Mouse (Mus musculus) cerebellum, postnatal 14 days (tissue): ENCODE results near the gene Setx.
"Not testable (repeated sequence)": the region's sequence is repeated elsewhere in the genome, so short reads cannot be mapped to it uniquely, and the experiment has no call there.

ENCODE experiments used
- DNase-seq, 2 experiments: peaks; one replicate each; pipeline ENCODE4 v3.0.0; 2021; ENCODE audit warnings: mixed read lengths in 2 of 2

Gene Setx

DNA sequence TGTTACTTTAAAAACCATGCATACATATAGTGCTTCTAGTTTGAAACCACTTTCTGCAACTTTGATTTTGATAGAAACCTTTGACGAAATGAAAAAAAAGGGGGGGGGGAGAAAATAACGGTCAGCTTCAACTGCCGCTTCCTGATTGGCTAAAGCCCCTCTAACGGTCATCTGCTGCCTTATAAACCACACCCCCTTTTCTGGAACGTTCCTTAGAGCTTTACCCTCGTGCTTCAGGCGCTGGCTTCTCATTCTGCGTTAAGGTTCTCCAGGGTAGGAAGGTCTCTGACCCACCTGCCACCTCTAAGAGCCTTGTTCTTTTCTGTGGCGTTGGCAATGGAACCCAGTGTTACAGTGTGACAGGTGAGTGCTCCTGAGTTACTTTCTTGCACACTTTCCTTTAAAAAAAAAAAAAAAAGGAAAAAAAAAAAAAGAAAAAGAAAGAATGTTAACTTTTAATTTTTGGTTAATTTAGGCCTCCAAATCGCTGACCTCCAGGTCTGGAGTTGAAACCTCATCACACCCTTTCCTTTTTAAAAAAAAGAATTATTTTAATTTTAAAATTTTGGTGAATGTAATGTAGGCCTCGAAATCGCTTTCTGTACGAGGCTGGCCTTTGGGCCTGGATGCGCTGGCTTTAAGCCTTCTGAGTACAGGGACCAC, at the start of gene Setx:
TSS of gene Setx (plus strand) at position 275 of the 663 bp plus-strand sequence.
- peak; percentile 20 to 22 for DNase-seq

DNA sequence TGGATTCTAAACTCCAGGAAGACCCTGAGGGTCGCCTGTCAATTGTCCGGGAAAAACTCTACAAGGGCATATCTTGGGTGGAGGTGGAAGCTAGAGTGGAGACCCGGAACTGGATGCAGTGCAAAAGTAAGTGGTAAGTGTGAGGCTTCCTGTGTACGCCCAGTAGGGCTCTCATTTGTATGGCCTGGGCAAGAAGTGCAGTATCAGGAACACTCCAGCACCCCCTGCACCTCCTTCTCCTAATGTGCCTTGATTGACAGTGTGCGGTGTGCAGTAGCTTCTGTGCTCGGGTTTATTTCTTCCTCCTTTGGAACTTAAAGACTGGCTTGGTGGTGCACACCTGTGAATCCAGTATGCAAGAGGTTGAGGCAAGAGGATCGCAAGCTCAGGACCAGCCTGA, 49.3 kb upstream of the Setx start:
- DNase-seq, result no peak

DNA sequence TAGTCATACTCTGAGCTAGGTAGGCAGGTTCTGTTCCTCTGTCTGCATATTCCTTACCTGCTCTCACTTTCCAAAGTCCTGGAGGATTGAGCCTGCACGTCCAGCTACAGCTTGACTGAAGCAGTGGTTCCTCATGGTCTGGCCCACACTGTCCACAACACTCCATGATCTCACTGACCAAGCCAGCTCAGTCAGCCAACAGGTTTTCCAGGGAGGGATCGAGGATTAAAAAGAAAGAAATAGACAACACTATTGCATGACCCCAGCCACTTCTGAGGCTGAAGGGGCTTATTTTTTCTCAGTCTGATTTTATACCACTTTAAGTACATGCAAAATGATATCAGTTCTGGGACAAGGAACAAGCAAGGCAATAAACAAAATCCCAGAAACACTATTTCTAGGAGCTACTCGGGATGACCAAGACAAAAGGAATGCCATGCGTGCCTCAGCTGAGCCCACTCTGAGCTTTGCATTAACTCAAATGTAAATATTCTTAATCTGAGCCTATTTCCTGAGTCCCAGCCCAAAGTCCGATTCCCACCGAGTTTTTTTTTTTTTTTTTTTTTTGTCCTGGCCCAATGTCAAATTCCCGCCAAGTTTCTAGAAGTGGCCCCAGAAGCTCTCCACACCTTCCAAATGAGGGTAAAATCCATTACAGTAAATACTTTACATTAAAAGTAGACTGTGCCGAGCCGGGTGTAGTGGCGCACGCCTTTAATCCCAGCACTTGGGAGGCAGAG, 48.5 kb upstream of the Setx start:
- DNase-seq, result no peak

DNA sequence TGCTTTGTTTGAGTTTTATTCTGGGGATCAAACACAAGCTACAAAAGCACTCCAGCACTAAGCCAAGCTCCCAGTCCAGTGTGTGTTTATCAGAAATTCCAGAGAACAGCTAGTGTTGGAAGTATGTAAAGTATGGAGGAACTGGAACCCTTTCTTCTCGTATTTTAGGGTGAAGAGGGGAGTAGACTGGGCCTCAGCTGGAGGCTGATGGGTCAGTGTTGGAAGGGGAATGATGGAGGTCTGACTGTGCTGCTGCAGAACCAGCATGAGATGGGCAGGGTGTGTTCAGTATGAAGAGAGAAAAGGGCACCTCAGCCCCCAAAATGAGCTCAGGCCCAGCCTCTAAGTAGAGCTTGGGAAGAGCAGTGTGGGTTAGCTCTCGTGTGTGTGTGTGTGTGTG, 47.8 kb upstream of the Setx start:
- DNase-seq, result no peak

DNA sequence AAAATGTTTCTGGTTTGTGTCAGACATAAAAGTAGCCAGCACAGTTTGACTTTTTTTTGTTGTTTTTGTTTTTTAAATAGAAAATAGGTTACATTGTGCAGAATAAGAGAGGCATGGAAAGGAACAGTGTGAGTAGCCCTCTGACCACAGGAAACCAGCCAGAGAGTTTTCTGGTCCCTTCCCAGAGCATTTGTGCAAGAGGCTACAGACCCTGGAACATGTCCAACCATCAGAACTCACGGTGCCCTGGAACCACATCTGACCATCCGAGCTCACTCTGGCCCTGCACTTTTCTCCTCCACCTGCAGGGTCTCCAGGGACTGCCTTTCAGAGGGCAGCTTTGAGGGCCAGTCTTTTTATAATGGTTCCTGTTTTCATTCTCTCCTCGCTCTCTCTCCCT, 42.0 kb upstream of the Setx start:
- no peak for DNase-seq

DNA sequence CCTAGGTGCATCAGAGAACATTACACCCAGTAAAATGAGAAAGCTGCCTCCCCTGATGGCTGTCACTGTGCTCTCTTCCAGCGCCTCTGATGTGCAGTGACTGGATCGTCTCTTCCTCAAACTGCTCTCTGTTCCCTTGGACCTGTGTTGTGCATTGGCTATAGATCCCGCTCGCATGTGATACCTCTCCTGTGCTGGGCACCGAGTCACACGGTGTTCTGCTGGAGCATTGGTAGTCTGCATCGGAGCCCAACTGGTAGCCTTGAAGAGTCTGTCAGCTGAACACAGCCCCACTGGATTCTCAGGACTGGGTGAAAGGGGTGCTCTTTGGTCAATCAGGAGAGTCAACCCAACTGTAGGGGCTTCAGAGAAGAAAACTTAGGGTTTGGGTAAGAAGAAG, 38.0 kb upstream of the Setx start:
- no peak for DNase-seq

DNA sequence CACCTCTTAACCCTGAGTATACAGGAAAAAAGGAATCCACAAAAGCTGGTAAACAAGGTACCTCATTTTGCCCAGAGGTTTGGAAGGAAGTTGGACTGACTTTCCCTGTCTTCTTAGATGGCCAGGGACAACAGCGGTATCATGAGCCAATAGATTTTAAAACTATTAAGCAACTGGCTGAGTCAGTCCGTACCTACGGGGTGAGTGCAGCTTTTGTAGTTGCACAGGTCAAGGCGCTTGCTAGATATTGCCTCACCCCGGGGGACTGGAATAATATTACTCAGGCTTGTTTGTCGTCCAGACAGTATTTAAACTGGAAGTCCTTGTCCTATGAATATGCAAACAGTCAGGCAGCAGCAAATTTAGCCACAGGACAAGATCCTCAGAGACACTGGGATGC, 34.7 kb upstream of the Setx start:
- DNase-seq, result not testable (repeated sequence)

DNA sequence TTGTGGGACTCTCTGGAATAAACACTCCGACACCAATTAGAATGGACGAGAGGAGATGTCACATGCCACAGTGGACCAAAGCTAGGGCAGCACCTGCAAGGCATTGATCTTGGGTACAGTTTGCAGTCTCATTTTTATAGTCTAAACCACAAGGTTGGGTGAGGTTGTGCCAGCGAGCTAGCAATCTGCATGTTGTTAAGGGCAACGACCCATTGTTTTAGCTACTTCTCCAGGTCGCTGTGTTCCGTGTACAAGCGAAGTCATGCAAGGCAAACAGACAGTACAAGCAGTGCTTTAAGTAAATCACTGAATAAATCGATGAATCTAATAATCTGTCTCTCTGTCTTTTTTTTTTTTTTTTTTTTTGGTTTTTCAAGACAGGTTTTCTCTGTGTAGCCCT, 28.3 kb upstream of the Setx start:
- no peak for DNase-seq

DNA sequence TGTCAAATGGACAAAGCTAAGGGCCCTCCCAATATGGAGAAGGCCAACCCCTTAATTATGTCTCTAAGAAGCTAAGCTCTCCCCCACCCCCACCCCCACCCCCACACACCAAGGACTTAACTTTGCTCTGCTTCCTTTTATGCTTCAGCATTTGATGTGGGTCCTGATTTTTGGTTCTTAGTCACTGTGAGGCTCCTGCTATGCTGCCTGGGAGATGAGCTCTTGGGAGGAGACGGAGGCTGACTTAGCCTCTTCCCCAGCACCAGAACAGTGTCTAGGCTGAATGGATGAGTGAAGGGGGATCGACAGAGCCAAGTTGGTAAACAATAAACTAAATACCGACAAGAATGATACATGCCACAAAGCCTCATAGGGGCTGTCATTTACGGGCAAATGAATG, 27.2 kb upstream of the Setx start:
- DNase-seq, result no peak

DNA sequence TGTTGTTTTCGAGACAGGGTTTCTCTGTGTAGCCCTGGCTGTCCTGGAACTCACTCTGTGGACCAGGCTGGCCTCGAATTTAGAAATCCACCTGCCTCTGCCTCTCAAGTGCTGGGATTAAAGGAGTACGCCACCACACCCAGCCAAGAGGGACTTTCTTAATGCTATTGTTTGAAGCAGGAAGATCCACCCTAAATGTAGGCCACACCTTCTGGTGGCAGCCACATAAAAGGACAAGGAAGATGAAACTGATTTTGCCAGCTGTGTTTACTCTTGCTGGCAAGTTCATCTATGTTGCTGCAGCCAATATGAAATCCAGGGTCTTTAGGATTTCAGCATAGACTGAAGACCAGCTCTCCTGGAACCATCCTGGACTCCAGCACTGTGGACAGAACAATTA, 26.5 kb upstream of the Setx start:
- DNase-seq, result no peak

DNA sequence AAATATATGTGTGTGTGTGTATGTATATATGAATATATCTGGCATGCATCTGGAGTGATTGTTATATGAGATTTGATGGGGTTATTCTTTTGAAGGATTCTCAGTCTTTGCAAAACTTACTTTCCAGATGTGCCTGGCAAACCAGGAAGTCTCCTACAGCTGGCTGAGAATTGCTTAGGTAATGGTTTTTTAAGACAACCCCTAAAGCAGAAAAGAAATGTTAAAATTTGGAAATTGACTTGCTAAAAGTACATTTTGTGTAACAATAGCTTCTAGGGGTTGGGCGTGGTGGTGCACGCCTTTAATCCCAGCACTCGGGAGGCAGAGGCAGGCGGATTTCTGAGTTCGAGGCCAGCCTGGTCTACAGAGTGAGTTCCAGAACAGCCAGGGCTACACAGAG, 26.0 kb upstream of the Setx start:
- not testable (repeated sequence) for DNase-seq

DNA sequence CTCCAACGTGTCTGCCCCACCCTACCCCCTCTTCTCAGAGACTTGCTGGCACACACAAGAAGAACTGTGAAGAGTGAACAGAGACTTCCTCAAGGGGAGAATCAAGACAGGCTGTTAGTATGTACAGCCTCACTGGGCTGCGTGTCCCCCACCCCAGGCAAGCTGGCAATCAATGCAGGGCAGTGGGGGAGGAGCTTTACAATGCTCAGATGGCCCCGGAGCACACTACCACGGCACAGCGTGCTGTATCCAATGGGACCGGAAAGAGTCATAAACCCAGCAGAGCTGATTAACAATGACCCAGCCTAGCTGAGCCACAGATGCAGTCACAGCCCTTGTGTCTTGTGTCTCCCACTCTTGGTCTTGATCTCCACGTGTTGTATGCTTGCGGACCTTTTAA, 25.2 kb upstream of the Setx start:
- DNase-seq, result no peak

DNA sequence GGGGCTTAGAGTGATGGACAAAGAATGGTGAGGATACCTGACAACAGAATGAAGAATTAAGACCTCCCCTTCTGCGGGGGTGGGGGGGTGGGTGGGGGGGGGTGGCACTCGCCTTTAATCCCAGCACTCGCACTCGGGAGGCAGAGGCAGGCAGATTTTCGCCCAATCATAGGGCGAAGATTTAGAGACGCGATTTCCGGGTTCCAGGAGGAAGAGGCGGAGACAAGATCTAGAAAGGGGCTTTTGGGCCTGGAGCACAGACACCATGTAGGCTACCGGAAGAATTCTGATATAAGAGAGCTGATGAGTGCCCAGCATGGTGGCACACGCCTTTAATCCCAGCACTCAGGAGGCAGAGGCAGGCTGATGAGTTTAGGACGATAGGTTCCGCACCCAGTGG, 24.3 kb upstream of the Setx start:
- DNase-seq, result no peak

DNA sequence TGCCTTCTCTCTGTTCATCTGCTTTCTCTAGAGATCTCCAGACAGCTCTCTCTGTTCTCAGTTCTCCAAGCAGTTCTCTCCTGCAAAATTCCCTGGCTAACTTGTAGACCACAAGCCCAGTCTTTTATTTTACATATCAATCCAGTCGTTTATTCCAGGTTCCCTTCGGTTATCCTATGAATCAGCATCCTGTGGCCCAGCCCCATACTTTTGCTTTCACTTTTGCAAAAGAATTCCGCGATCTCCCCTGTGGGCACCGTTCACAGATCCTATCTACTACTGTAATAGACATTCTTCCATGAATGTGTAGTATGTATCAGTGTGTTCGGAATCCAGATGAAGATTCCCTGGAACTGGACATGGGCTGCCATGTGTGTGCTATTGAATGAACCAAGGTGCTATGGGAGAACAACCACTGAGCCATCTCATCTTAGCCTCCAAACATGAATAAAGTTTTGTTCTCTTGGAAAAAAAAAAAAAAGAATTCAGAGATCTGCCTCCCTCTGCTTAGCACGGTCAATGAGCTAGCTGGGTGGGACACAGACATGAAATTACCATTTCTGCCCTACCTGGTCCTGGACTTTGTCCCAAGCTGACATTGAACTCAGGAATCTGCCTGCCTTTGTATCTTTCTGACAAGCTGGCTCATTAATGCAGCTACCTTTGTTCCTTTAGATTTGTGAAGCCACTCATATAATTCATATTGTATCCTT, 23.0 kb upstream of the Setx start:
- DNase-seq, result no peak

DNA sequence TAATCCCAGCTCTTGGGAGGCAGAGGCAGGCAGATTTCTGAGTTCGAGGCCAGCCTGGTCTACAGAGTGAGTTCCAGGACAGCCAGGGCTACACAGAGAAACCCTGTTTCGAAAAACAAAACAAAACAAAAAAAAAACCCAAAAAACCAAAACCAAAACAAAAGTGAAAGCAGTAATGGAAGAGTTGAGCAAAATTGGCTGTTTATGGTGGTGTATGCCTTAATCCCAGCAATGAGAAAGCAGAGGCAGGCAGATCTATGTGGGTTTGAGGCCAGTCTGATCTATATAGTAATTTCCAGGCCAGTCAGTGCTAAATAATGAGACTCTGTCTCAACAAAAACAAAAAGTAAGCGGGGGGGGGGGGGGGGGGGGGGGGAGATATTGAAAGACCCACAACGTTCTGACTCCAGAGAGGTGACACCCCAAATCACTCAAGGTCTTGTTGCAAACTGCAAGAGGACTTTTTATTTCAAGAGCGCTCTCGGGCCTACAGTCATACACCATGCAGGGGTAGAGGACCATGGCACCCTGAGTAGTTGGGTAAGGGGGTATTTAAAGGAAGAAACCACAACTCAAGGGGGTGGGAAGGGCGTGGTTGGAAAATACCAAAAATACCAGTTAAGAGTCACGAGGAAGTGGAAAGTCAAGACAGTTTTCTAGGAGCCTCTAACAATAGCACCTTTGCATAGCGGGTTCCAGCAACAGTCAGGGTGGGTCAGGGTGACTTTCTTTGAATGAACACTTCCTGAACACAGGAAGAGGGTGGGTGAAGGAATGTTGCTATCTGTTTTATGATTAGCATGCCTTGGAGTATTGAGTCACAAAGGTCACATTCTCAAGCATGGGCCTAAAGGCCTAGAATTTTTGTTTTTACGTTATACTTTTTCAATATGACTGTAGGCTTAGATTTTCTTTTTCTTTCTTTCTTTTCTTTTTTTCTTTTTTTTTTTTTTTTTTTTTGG, 21.3 kb upstream of the Setx start:
- not testable (repeated sequence) for DNase-seq

DNA sequence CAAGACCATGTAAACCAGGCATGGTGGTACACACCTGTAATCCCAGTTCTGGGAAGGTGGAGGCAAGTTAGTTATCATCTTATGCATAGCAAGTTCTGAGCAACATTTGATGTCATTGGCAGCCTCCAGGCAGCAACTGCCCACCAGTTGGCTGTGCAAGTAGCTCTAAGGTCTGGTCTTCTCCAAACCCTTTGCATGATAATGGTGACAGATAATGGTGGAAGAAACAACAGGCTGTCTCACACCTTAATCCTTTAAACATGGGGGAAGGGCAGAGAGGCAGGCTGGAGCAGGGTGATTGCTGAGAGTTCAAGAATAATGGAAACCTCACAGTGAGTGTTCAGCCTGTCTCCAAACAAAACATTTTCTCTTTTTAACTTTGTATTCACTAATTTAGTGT, 3.0 kb upstream of the Setx start:
- DNase-seq, result no peak

DNA sequence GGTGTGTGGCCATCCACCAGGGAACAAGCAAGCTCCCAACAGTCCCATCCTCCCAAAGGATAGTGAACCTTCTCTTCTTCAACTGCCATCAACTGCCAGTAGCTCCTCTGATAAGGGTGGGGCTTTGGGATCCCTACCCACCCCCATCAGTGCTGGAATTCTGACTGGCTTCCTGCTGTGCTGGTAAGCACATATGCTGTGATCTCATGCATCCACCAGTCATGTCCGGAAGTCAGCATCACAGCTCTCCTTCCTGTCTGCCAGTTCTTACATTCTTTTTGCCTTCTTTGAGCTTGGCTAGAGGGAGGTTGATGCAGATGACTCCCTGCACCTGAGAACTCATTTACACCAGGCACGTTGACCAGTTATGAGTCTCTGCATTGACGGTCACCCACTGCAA, 1.5 kb upstream of the Setx start:
- no peak for DNase-seq

DNA sequence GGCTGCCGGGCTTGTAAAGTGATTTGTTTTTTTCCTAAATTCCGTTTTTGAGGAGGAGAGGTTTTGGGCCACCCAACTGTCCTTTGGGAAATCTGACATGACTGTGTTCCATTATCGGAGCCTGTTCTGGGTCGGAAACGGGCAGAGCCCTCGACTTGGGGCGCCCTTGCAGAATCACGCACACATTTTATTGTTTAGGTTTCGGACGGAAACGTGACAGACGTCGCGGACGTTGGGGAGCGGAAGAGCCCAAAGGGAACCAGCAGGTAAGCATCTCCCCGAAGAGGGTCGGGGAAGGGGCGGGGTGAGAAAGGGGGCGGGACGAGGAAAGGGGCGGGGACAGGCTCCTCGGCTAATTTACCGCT, 572 bp downstream of the Setx start:
- no peak for DNase-seq

DNA sequence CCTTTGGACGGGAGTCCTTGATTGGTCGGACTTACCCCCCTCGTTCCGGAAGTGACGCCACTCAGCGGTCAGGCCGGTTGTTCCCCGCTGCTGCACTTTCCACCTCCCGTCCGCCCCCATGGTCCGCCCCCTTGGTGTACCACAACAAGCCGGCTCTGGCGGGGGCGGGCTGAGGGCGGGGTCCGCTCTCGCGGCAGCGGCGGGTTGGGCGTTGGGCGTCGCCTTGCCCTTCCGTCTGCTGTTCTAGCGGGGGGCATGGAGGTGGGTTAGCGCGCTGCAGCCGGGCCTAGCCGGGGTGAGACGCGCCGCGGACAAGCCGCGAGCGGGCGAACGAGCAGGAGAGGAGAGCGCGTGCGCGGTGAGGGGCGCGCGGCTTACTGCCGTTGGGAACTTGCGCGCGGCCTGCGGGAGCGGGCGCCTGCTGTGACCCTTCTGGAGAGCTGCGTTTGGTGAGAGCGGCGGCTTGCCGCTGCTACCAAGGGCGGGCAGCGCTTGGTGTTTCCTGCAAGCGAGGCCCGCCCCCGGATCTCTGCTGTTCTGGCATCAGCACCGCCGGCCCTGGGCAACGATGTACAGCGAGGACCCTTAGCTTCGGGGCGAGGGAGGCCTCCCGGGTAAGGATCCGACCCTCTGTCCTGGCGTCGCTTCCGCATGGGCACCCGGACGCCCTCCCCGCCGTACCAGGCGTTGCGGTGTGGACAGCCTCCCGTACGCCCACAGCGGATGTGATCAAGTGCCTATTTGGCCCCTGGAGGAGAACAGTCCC, 1.1 kb downstream of the Setx start:
- peak; percentile 98 to 99 for DNase-seq

DNA sequence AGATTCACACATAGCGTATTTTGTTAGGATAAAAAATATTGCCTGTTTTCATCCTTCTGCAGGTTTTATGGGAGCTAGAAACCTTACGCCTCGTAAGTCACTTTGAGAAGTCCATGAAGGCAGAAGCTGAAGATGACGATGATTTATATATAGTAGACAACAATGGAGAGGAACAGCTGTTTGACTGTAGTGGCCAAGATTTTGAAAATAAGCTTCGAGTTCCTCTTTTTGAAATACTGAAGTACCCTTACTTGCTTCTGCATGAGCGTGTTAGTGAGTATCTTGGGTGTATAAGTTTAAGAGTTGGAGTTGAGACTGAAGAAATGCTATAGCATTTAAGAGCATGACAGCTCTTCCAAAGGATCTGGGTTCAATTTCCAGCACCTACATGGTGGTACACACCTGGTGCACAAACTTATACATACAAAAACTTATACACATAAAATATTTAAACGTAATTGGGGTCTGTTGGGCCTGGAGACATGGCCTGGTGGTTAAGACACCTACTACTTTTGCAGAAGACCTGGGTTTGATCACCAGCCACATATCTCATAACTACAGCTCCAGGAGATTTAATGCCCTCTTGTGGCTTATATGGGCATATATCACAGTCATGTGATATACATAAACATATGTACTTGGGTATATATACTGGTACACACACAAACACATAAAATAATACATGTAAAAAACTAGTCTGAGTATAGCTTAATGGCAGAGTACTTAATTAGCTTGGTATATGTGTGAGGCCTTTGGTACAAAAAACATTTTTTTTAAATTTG, 6.3 kb downstream of the Setx start:
- no peak for DNase-seq

DNA sequence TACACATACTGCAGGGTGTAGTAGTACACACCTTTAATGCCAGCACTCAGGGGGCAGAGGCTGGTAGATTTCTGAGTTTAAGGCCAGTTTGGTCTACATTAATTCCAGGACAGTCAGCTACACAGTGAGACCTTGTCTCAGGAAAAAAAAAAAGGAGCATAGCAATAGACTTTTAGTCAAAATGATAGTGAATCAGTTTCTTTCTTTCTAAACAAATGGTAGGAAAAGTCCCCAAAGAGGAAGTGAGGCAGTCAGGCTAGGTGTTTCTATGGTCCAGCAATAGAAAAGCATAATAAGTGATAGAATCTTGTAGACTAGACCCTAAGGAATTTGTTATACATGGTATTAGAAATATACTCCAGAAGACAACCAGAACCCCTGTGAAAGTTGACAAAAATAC, 11.2 kb downstream of the Setx start:
- no peak for DNase-seq
